Mouse (Mus musculus) fibroblast of lung, adult 2 months (primary cell): Measurements from ENCODE around the gene Cnst.
"Not testable (repeated sequence)": the region's sequence is repeated elsewhere in the genome, so short reads cannot be mapped to it uniquely, and the experiment has no call there.

Source experiments
- DNase-seq: peaks from one replicate; pipeline ENCODE4 v3.0.0-alpha.2; 2011; ENCODE audit warnings: low read depth

Gene Cnst

DNA sequence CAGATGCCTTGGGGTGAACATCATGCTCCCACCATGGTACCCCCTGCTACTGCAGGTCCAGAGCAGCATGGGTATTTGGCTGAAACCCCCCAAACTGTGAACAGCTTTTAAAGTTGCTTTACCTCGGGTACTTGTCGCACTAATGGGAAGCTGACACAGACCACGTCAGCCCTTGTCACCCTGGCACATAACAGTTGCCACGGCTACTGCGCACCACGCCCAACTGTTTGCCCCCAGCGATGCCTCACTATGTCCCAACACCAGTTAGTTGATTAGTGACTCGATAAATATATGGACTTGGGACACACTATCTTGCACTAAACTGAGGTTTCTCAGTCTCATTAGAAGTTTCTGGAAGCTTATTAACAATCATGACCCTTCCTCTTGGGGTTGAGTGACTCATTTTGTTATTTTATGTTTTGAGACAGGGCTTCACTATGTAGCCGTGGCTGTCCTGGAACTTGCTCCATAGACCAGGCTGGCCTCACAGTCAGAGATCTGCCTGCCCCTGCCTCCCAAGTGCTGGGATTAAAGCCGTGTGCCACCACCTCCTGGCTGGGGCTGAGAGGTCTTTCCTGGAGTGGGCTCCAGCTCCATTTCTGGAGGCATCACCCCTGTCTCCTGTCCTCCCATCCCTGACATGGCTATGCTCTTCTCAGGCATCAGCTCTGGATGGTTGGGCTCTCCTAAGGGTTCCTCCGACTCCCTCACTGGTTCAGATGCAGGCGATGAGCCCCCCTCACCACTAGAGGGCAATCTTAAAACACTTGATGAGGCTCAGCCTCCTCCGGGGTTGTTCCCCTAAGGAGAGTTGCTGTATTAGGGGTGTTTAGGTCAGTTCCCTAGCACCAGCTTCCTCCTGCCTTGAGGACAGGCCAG is 99.2 kb downstream of the Cnst start:
- DNase-seq, result peak; percentile 51

DNA sequence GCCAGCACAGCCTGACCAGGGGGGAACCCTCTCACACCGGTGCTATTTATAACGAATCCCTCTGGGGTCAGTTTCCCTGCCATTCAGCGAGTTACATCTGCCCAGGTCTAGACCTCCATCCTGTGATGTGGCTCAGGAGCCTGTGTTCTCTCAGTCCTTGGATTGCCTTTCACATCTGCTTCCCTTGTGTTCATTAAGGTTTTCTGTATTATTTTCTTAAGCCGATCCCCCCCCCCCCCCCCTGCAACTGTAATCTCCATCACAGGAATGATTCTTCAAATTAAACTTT is 99.8 kb downstream of the Cnst start:
- no peak for DNase-seq

GRCm38 (mm10) chr1:179648678-179649077 is 102.5 kb downstream of the Cnst start:
- DNase-seq, result not testable (repeated sequence)

GRCm38 (mm10) chr1:179649324-179649723 is 103.2 kb downstream of the Cnst start:
- no peak for DNase-seq

GRCm38 (mm10) chr1:179650284-179650683 is 104.1 kb downstream of the Cnst start:
- no peak for DNase-seq

DNA sequence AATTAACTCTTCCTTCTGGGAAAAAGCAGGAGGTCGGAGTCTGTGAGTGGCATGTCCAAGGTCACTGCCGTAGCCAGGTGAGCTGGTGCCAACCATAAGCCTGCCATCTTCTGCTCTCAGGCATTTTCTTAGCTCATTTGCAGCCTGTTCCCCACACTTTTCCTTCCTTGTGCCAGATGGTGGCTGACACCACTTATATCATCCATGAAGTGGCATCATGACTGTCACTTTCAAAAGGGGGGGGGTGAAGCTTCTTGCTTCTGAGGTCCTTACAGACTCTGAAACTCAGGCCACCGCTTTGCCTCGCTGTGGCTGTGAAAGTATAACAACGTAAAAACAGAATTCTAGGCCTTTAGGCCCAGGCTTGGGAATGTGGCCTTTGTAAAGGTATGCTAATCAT is 105.1 kb downstream of the Cnst start:
- no peak for DNase-seq

- DNase-seq, result no peak
These were observed 116.9 kb downstream of the Cnst start for GRCm38 (mm10) chr1:179663065-179663464.

DNA sequence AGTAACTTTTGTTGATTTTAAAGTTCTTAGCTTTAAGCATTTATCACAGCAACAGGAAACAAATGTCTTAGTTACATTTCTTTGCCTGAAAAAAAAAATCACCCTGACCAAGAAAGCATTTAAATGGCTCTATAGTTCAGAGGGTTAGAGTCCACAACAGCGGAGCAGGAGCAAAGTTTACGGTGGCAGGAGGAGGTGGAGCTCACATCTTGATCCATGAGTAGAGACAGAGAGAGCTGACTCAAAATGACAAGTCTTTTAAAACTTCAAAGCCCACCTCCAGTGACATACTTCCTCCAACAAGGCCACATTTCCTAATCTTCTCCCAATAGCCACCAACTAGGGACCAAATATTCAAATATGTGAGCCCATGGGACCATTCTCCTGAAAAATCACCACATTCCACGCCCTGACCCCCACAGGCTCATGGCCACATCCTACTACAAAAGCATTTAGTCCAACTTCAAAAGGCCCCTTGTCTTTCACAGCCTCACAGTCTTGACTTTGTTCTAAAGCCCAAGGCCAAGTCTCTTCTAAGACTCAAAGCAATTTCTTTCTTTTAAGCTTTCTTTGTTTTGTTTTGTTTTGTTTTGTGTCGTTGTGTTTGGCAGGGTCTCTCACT is 118.2 kb downstream of the Cnst start:
- no peak for DNase-seq

GRCm38 (mm10) chr1:179666971-179667370 is 120.8 kb downstream of the Cnst start:
- DNase-seq, result no peak

DNA sequence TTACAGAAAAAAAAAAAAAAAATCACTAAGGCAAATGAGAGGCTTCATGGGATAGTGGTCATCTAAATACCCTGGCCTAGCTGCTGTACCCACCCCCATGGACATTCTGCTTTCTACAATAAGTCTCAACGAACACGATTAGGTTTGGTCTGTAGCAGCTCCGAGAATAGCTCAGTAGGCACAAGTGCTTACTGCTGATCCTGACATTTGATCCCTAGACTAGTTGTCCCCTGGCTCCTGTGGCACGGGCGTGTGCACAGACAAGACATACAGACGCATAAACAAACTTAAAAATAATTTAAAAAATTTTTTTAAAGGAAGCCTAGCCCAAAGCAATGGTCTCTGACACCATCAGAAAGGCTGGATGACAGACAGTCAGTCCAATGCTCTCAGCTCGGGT is 121.3 kb downstream of the Cnst start:
- no peak for DNase-seq

DNA sequence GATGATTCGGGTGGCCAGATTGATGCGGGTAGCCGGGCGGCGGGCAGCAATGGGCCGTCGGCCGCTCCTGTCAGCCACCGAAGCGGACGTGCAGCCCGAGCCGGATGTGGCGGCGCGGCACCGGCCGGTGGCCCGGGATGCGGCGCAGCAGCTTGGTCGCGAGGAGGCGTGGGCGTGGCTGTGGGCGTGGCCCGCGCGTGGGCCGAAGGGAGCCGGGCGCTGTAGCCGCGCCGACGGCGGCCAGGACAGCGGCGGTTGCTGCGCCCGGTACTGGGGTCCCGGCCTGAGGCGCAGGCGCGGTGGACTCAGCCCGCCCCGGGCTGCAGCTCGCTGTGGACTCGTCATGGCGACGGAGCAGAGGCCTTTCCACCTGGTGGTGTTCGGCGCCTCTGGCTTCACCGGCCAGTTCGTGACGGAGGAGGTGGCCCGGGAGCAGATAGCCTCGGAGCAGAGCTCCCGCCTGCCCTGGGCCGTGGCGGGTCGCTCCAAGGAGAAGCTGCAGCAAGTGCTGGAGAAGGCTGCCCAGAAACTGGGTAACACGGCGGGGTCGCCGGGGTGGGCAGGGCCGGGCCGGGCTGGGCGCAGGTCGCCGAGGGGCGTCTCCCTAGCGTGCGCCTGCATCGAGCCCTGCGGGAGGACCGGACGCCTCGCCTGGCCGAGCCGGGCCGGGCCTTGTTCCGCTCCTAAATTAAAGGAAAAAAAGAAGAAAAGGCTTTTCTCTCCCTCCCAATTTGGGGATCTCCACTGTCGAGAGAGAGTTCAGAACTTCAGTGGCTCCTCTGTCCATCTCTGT is 122.0 kb downstream of the Cnst start, which contains the start of gene Sccpdh:
Gene Sccpdh (plus strand): TSS at position 198 of the 793 bp plus-strand sequence.
- DNase-seq, result peak; percentile 31

- DNase-seq, result peak; percentile 4
These were observed 122.8 kb downstream of the Cnst start for GRCm38 (mm10) chr1:179668836-179669537.

- no peak for DNase-seq
These were observed 128.2 kb downstream of the Cnst start for GRCm38 (mm10) chr1:179674355-179674754.

DNA sequence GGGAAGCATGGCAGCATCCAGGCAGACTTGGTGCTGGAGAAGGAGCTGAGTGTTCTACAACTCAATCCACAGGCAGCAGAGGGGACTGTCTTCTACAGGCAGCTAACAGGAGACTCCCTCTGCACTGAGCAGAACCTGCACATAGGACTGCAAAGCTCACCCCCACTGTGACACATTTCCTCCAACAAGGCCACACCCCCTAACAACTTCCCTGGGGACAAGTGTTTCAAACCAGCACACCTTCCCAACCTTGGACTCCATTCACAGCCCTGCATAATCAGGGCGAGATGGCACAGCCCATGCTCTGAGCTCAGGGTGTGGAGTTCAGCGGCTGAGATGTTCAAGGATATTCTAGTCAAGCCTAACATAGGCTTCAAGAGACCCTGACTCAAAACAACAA is 130.9 kb downstream of the Cnst start:
- DNase-seq, result no peak
